Mouse (Mus musculus) stomach, embryonic 14.5 days (tissue): ENCODE data around the gene Get4. TPM values are rescaled to one million over a fixed set of nuclear protein-coding genes. Genes with fewer than 3 reads are reported as not detected.

Experiments
- ATAC-seq: fragments of 200-750 bp; cut with Nextera tagmentation; 2 replicates; pipeline ENCODE4 v1.8.0; 2017; ENCODE audit warnings: low read depth, moderate TSS enrichment; ENCODE audit not compliant: insufficient number of reproducible peaks, insufficient read depth, low FRiP score
- H3K27ac ChIP-seq: fragments of 300-500 bp; sonication (generic); 2 replicates; pipeline ENCODE4 v1.5.1; 2014; ENCODE audit warnings: mild to moderate bottlenecking, low read length, moderate library complexity, mixed read lengths
- H3K27me3 ChIP-seq: fragments of 300-500 bp; sonication (generic); 2 replicates; pipeline ENCODE4 v1.6.1; 2014; ENCODE audit warnings: low read length, control low read depth, mixed read lengths; ENCODE audit not compliant: control insufficient read depth, insufficient read depth
- H3K36me3 ChIP-seq: fragments of 300-500 bp; sonication (generic); 2 replicates; pipeline ENCODE4 v1.6.1; 2014; ENCODE audit warnings: mild to moderate bottlenecking, control low read depth, low read length, moderate library complexity, mixed read lengths; ENCODE audit not compliant: control insufficient read depth, insufficient read depth
- H3K4me1 ChIP-seq: fragments of 300-500 bp; sonication (generic); 2 replicates; pipeline ENCODE4 v1.6.1; 2014; ENCODE audit warnings: low read length, control low read depth, mixed read lengths; ENCODE audit not compliant: control insufficient read depth, insufficient read depth
- H3K4me2 ChIP-seq: fragments of 300-500 bp; sonication (generic); replicated peaks from 2 replicates; pipeline ENCODE4 v1.6.1; 2014; ENCODE audit warnings: low read depth, low read length, control low read depth
- H3K4me3 ChIP-seq: fragments of 300-500 bp; sonication (generic); 2 replicates; pipeline ENCODE4 v1.5.1; 2014; ENCODE audit warnings: low read depth, low read length, control low read depth
- H3K9ac ChIP-seq: fragments of 300-500 bp; sonication (generic); replicated peaks from 2 replicates; pipeline ENCODE4 v1.6.1; 2014; ENCODE audit warnings: low read depth, mild to moderate bottlenecking, control low read depth, low read length, moderate library complexity, mixed read lengths
- H3K9me3 ChIP-seq: fragments of 300-500 bp; sonication (generic); 2 replicates; pipeline ENCODE4 v1.6.1; 2016; ENCODE audit warnings: low read depth, low read length, control low read depth; ENCODE audit not compliant: control insufficient read depth
- WGBS: fragments of 180-500 bp; shearing (Covaris S2); extraction: QIAGEN DNeasy Blood & Tissue Kit; methylation state at CpG from one replicate; pipeline ENCODE4 v1.1.7; 2014; 5-methylcytosine and 5-hydroxymethylcytosine counted together
- polyA plus RNA-seq: library from polyadenylated mRNA; unstranded; fragments of >200 nt; fragmentation: Nextera tagmentation; extraction: Ambion mirVana; gene quantifications from 2 replicates; pipeline ENCODE4 v1.2.1, GENCODE M21; 2014

The Get4 gene
- polyA plus RNA-seq, 1 experiment from 2014 or later = 149 TPM

GRCm38 (mm10) chr5:139228318-139228717 is 23.8 kb upstream of the Get4 start:
- ATAC-seq = no peak
- Histone ChIP-seq H3K9ac (no peak overlapping the region), H3K4me3 (no peak overlapping the region), H3K4me2 (no peak overlapping the region), H3K4me1 (no peaks in the 10 kb centered on the region), H3K9me3 (no peaks in the 10 kb centered on the region), H3K27ac (no peak overlapping the region), H3K27me3 (no peaks in the 10 kb centered on the region), H3K36me3 (peaks cover 61% of the 10 kb centered on the region)
- WGBS = 91% methylated on average over 3 of the region's 3 CpGs

GRCm38 (mm10) chr5:139229716-139230115 is 22.4 kb upstream of the Get4 start:
- 96% methylated on average over 3 of the region's 3 CpGs for WGBS
- H3K27ac ChIP-seq = no peak overlapping the region
- H3K4me3 ChIP-seq = no peak overlapping the region
- peaks cover 58% of the 10 kb centered on the region for H3K36me3 ChIP-seq
- no peaks in the 10 kb centered on the region for H3K27me3 ChIP-seq
- H3K4me1 ChIP-seq = no peaks in the 10 kb centered on the region
- H3K9me3 ChIP-seq = no peaks in the 10 kb centered on the region
- H3K4me2 ChIP-seq = no peak overlapping the region
- H3K9ac ChIP-seq = no peak overlapping the region
- no peak for ATAC-seq

- no peak overlapping the region for H3K27ac ChIP-seq
- no peaks in the 10 kb centered on the region for H3K27me3 ChIP-seq
- peaks cover 58% of the 10 kb centered on the region for H3K36me3 ChIP-seq
- ATAC-seq = no peak
- H3K9me3 ChIP-seq = no peaks in the 10 kb centered on the region
- no peak overlapping the region for H3K4me2 ChIP-seq
- H3K9ac ChIP-seq = no peak overlapping the region
- no peaks in the 10 kb centered on the region for H3K4me1 ChIP-seq
- 74% methylated on average over 3 of the region's 3 CpGs for WGBS
- no peak overlapping the region for H3K4me3 ChIP-seq
These were observed 20.0 kb upstream of the Get4 start for GRCm38 (mm10) chr5:139232083-139232482.

GRCm38 (mm10) chr5:139234423-139234822 is 17.7 kb upstream of the Get4 start:
- 94% methylated on average over 4 of the region's 4 CpGs for WGBS
- H3K27ac ChIP-seq = no peak overlapping the region
- H3K9ac ChIP-seq = no peak overlapping the region
- peaks cover 62% of the 10 kb centered on the region for H3K36me3 ChIP-seq
- no peaks in the 10 kb centered on the region for H3K27me3 ChIP-seq
- no peak for ATAC-seq
- no peak overlapping the region for H3K4me2 ChIP-seq
- H3K4me1 ChIP-seq = no peaks in the 10 kb centered on the region
- no peaks in the 10 kb centered on the region for H3K9me3 ChIP-seq
- no peak overlapping the region for H3K4me3 ChIP-seq

- ATAC-seq = no peak
- no peak overlapping the region for H3K27ac ChIP-seq
- H3K4me3 ChIP-seq = no peak overlapping the region
- H3K9me3 ChIP-seq = no peaks in the 10 kb centered on the region
- H3K27me3 ChIP-seq = no peaks in the 10 kb centered on the region
- H3K4me2 ChIP-seq = no peak overlapping the region
- peaks cover 65% of the 10 kb centered on the region for H3K36me3 ChIP-seq
- WGBS = 54% methylated on average over 4 of the region's 4 CpGs
- no peaks in the 10 kb centered on the region for H3K4me1 ChIP-seq
- no peak overlapping the region for H3K9ac ChIP-seq
These were observed 14.7 kb upstream of the Get4 start for GRCm38 (mm10) chr5:139237436-139237835.

- Histone ChIP-seq H3K36me3 (peaks cover 74% of the 10 kb centered on the region), H3K9me3 (no peaks in the 10 kb centered on the region), H3K4me2 (no peak overlapping the region), H3K4me1 (no peaks in the 10 kb centered on the region), H3K27ac (no peak overlapping the region), H3K27me3 (no peaks in the 10 kb centered on the region), H3K4me3 (no peak overlapping the region), H3K9ac (no peak overlapping the region)
- no peak for ATAC-seq
- 88% methylated on average over 15 of the region's 15 CpGs for WGBS
These were observed 10.9 kb upstream of the Get4 start for GRCm38 (mm10) chr5:139241022-139241761.

GRCm38 (mm10) chr5:139243384-139243783 is 8.7 kb upstream of the Get4 start:
- WGBS = 71% methylated on average over 1 of the region's 1 CpGs
- Histone ChIP-seq H3K27ac (no peak overlapping the region), H3K27me3 (no peaks in the 10 kb centered on the region), H3K4me1 (no peaks in the 10 kb centered on the region), H3K9ac (no peak overlapping the region), H3K9me3 (no peaks in the 10 kb centered on the region), H3K36me3 (peaks cover 75% of the 10 kb centered on the region), H3K4me3 (no peak overlapping the region), H3K4me2 (no peak overlapping the region)
- ATAC-seq = no peak

GRCm38 (mm10) chr5:139247767-139248166 is 4.4 kb upstream of the Get4 start:
- Histone ChIP-seq H3K27ac (no peak overlapping the region), H3K9me3 (no peaks in the 10 kb centered on the region), H3K9ac (no peak overlapping the region), H3K4me1 (peaks cover 5% of the 10 kb centered on the region; the same call in 1 of the 2 replicates), H3K27me3 (no peaks in the 10 kb centered on the region), H3K4me3 (no peak overlapping the region), H3K4me2 (no peak overlapping the region), H3K36me3 (peaks cover 73% of the 10 kb centered on the region)
- 86% methylated on average over 3 of the region's 3 CpGs for WGBS
- ATAC-seq = no peak

GRCm38 (mm10) chr5:139248846-139249245 is 3.3 kb upstream of the Get4 start:
- WGBS = 83% methylated on average over 3 of the region's 3 CpGs
- no peak overlapping the region for H3K4me2 ChIP-seq
- no peak overlapping the region for H3K27ac ChIP-seq
- peaks cover 66% of the 10 kb centered on the region for H3K36me3 ChIP-seq
- H3K9me3 ChIP-seq = no peaks in the 10 kb centered on the region
- no peak for ATAC-seq
- H3K4me3 ChIP-seq = no peak overlapping the region
- H3K27me3 ChIP-seq = no peaks in the 10 kb centered on the region
- H3K9ac ChIP-seq = no peak overlapping the region
- H3K4me1 ChIP-seq = peaks cover 10% of the 10 kb centered on the region
